In genomic region chr8:34483212-34483611, GRCm38 (mm10) we compare ENCODE assay signal across 17 mouse cellular contexts.
"Had no signal": no experiment of that assay in that cellular context is flagged by ENCODE, and none has a peak within 500 bp of the region (broad histone marks: within the 10 kb centered on the region; RNA-seq: fewer than 3 reads in every experiment).

No protein-coding gene starts in this region.

- H3K27ac ChIP-seq: lung, embryonic 15.5 days; macrophage; midbrain, embryonic 13.5 days; midbrain, embryonic 15.5 days; neural tube, embryonic 12.5 days; stomach, embryonic 15.5 days; stomach, postnatal 0 days had no signal

- H3K4me3 ChIP-seq: lung, embryonic 15.5 days; megakaryocyte, embryonic 14.5 days; midbrain, embryonic 13.5 days; midbrain, embryonic 15.5 days; neural tube, embryonic 12.5 days; stomach, embryonic 15.5 days had no signal

- H3K9ac ChIP-seq: lung, embryonic 15.5 days; midbrain, embryonic 13.5 days; midbrain, embryonic 15.5 days; neural tube, embryonic 12.5 days; stomach, embryonic 15.5 days had no signal

- H3K4me2 ChIP-seq: lung, embryonic 15.5 days; midbrain, embryonic 11.5 days; midbrain, embryonic 13.5 days; midbrain, embryonic 15.5 days; neural tube, embryonic 12.5 days; stomach, embryonic 15.5 days had no signal

- ATAC-seq: lung, postnatal 0 days; midbrain, embryonic 13.5 days; midbrain, embryonic 15.5 days had no signal

- H3K9me3 ChIP-seq: lung, embryonic 15.5 days; megakaryocyte, embryonic 14.5 days; midbrain, embryonic 13.5 days; midbrain, embryonic 15.5 days; neural tube, embryonic 12.5 days; stomach, embryonic 15.5 days had no signal

- DNase-seq: lung, adult 2 months; lung, postnatal 14 days; lung, postnatal 36 days; right cerebral cortex, postnatal 14 days; thymus, adult 2 months; thymus, postnatal 25 days; thymus, postnatal 4 days had no signal

- H3K4me1 ChIP-seq: neural tube, embryonic 12.5 days; stomach, embryonic 15.5 days had no signal

- H3K27me3 ChIP-seq: lung, embryonic 15.5 days; midbrain, embryonic 13.5 days; midbrain, embryonic 15.5 days; neural tube, embryonic 12.5 days; stomach, embryonic 15.5 days had no signal

- H3K36me3 ChIP-seq: lung, embryonic 15.5 days; midbrain, embryonic 13.5 days; midbrain, embryonic 15.5 days; neural tube, embryonic 12.5 days; stomach, embryonic 15.5 days had no signal
